Mouse (Mus musculus) limb, embryonic 14.5 days (tissue): ENCODE measurements around the gene Lmbr1l. TPM values are rescaled to one million over a fixed set of nuclear protein-coding genes. Genes with fewer than 3 reads are reported as not detected.
"Not testable (repeated sequence)": the region's sequence is repeated elsewhere in the genome, so short reads cannot be mapped to it uniquely, and the experiment has no call there.

Experiments
- ATAC-seq: fragments of 200-750 bp; cut with Nextera tagmentation; 2 replicates; pipeline ENCODE4 v1.8.0; 2017; ENCODE audit warnings: low read depth, moderate number of reproducible peaks, moderate TSS enrichment; ENCODE audit not compliant: low FRiP score
- DNase-seq: peaks from one replicate; pipeline ENCODE4 v3.0.0-alpha.2; 2015; ENCODE audit warnings: low spot score
- H3K27ac ChIP-seq: fragments of 300-500 bp; sonication (generic); replicated peaks from 2 replicates; pipeline ENCODE4 v1.5.1; 2014; ENCODE audit warnings: low read depth, mild to moderate bottlenecking, low read length, moderate library complexity, mixed read lengths
- H3K27me3 ChIP-seq: fragments of 300-500 bp; sonication (generic); 2 replicates; pipeline ENCODE4 v1.6.1; 2014; ENCODE audit warnings: low read length, mixed read lengths; ENCODE audit not compliant: control insufficient read depth, insufficient read depth
- H3K36me3 ChIP-seq: fragments of 300-500 bp; sonication (generic); 2 replicates; pipeline ENCODE4 v1.6.1; 2014; ENCODE audit warnings: mild to moderate bottlenecking, low read length, moderate library complexity, mixed read lengths; ENCODE audit not compliant: control insufficient read depth, insufficient read depth
- H3K4me1 ChIP-seq: fragments of 300-500 bp; sonication (generic); 2 replicates; pipeline ENCODE4 v1.6.1; 2014; ENCODE audit warnings: antibody characterized with exemption, low read length, mixed read lengths; ENCODE audit not compliant: control insufficient read depth, insufficient read depth
- H3K4me2 ChIP-seq: fragments of 300-500 bp; sonication (generic); replicated peaks from 2 replicates; pipeline ENCODE4 v1.6.1; 2014; ENCODE audit warnings: low read depth, mild to moderate bottlenecking, low read length, moderate library complexity; ENCODE audit not compliant: severe bottlenecking
- H3K4me3 ChIP-seq: fragments of 300-500 bp; sonication (generic); replicated peaks from 2 replicates; pipeline ENCODE4 v1.5.1; 2014; ENCODE audit warnings: low read length
- H3K9ac ChIP-seq: fragments of 300-500 bp; sonication (generic); 2 replicates; pipeline ENCODE4 v1.6.1; 2014; ENCODE audit warnings: mild to moderate bottlenecking, low read depth, low read length, moderate library complexity; ENCODE audit not compliant: severe bottlenecking
- H3K9me3 ChIP-seq: fragments of 300-500 bp; sonication (generic); 2 replicates; pipeline ENCODE4 v1.6.1; 2016; ENCODE audit warnings: low read length; ENCODE audit not compliant: control insufficient read depth
- POLR2A ChIP-seq: fragments of 200-500 bp; IDR thresholded peaks from 2 replicates; pipeline ENCODE4 v1.8.0; 2012; ENCODE audit warnings: inconsistent platforms, mild to moderate bottlenecking, moderate library complexity, borderline replicate concordance; ENCODE audit not compliant: insufficient read depth, insufficient read length; ENCODE audit errors: extremely low read depth
- WGBS: fragments of 180-500 bp; shearing (Covaris S2); extraction: QIAGEN DNeasy Blood & Tissue Kit; methylation state at CpG from one replicate; pipeline ENCODE4 v1.1.7; 2014; 5-methylcytosine and 5-hydroxymethylcytosine counted together
- polyA plus RNA-seq, 2 experiments: library from polyadenylated mRNA; depleted of rRNA in 1 of 2; stranded (reverse) in 1 of 2; unstranded in 1 of 2; fragments of >200 nt; fragmentation: Nextera tagmentation in 1 of 2; extraction: Ambion mirVana in 1 of 2; gene quantifications; 2 replicates each; pipeline versions ENCODE4 v1.2.1 to v1.2.3; 2012 to 2014

The Lmbr1l gene
- polyA plus RNA-seq, 2 experiments: 5.5 to 66.8 TPM

- no peaks in the 10 kb centered on the region for H3K9me3 ChIP-seq
- H3K27ac ChIP-seq: peak overlapping the region; percentile 48; the same call in 1 of the 2 replicates
- H3K4me2 ChIP-seq: peak overlapping the region; percentile 72
- peak; percentile 17 for DNase-seq
- no peak for TF ChIP-seq POLR2A
- no peaks in the 10 kb centered on the region for H3K27me3 ChIP-seq
- H3K4me3 ChIP-seq: peak overlapping the region; percentile 72
- H3K9ac ChIP-seq: peak overlapping the region; percentile 91
- no peak for ATAC-seq
- 20% methylated on average over 5 of the region's 5 CpGs for WGBS
- peaks cover 12% of the 10 kb centered on the region for H3K4me1 ChIP-seq
- peaks cover 15% of the 10 kb centered on the region for H3K36me3 ChIP-seq
These were observed 34.0 kb upstream of the Lmbr1l start for GRCm38 (mm10) chr15:98952063-98952455.

GRCm38 (mm10) chr15:98951122-98952062 lies 33.4 kb upstream of the Lmbr1l start:
- Histone ChIP-seq H3K36me3 (peaks cover 15% of the 10 kb centered on the region), H3K4me3 (peak overlapping the region; percentile 72), H3K4me1 (peaks cover 12% of the 10 kb centered on the region), H3K9ac (peak overlapping the region; percentile 91; the same call in 1 of the 2 replicates), H3K4me2 (peak overlapping the region; percentile 72)
- H3K27ac ChIP-seq, ATAC-seq, H3K9me3 ChIP-seq, H3K27me3 ChIP-seq: not testable (repeated sequence)
- DNase-seq: peak; percentile 15
- 91% methylated on average over 11 of the region's 15 CpGs for WGBS

- Histone ChIP-seq H3K27ac (no peak overlapping the region), H3K4me2 (no peak overlapping the region), H3K4me3 (no peak overlapping the region), H3K4me1 (peaks cover 8% of the 10 kb centered on the region; the same call in 1 of the 2 replicates), H3K27me3 (no peaks in the 10 kb centered on the region), H3K9me3 (no peaks in the 10 kb centered on the region), H3K9ac (no peak overlapping the region), H3K36me3 (peaks cover 15% of the 10 kb centered on the region)
- WGBS: 66% methylated on average over 3 of the region's 3 CpGs
- ATAC-seq (no peak), DNase-seq (no peak)
- no peak for TF ChIP-seq POLR2A
These were observed 31.5 kb upstream of the Lmbr1l start for GRCm38 (mm10) chr15:98949607-98949892.

- no peak overlapping the region for H3K4me2 ChIP-seq
- H3K4me1 ChIP-seq: peaks cover 5% of the 10 kb centered on the region; the same call in 1 of the 2 replicates
- H3K36me3 ChIP-seq: peaks cover 15% of the 10 kb centered on the region
- H3K27ac ChIP-seq: no peak overlapping the region
- 75% methylated on average over 6 of the region's 6 CpGs for WGBS
- no peaks in the 10 kb centered on the region for H3K27me3 ChIP-seq
- H3K9me3 ChIP-seq: no peaks in the 10 kb centered on the region
- H3K9ac ChIP-seq: no peak overlapping the region
- no peak for TF ChIP-seq POLR2A
- no peak overlapping the region for H3K4me3 ChIP-seq
- DNase-seq: no peak
- no peak for ATAC-seq
These were observed 31.0 kb upstream of the Lmbr1l start for GRCm38 (mm10) chr15:98948857-98949606.

GRCm38 (mm10) chr15:98948382-98948781 lies 30.4 kb upstream of the Lmbr1l start:
- no peak for ATAC-seq
- Histone ChIP-seq H3K9me3 (no peaks in the 10 kb centered on the region), H3K27me3 (no peaks in the 10 kb centered on the region), H3K27ac (no peak overlapping the region), H3K4me3 (no peak overlapping the region), H3K4me1 (peaks cover 3% of the 10 kb centered on the region; the same call in 1 of the 2 replicates), H3K36me3 (peaks cover 15% of the 10 kb centered on the region), H3K9ac (no peak overlapping the region), H3K4me2 (no peak overlapping the region)
- no peak for DNase-seq
- no peak for TF ChIP-seq POLR2A
